Mouse (Mus musculus): Measurements from ENCODE around the gene Ube2g1. TPM values are rescaled to one million over a fixed set of nuclear protein-coding genes. Genes with fewer than 3 reads are reported as not detected.

Gene Ube2g1
- polyA plus RNA-seq, 1 experiment: 13.3 TPM

- WGBS: 67% methylated on average over 8 of the region's 8 CpGs
- Histone ChIP-seq H3K27ac (ENCODE audit: control insufficient read depth, insufficient read depth, low read length) (no peak overlapping the region), H3K36me3 (ENCODE audit: control insufficient read depth, insufficient read depth, low read length) (no peaks in the 10 kb centered on the region), H3K27me3 (ENCODE audit: control insufficient read depth, insufficient read depth, low read length) (no peaks in the 10 kb centered on the region), H3K4me3 (ENCODE audit: control insufficient read depth, insufficient read depth, low read length) (no peak overlapping the region), H3K4me1 (replicated peaks; ENCODE audit: control insufficient read depth, insufficient read depth, low read length) (no peaks in the 10 kb centered on the region)
- DNase-seq: peak; percentile 35
- no peak for TF ChIP-seq POLR2A (IDR thresholded peaks at IDR 0.05; ENCODE audit: control insufficient read depth, extremely low read depth, insufficient read depth, low read length, poor library complexity)
- no peak for TF ChIP-seq CTCF (IDR thresholded peaks at IDR 0.05; ENCODE audit: borderline replicate concordance, control insufficient read depth, extremely low read depth, insufficient read depth, low read length, poor library complexity)
These were observed 38.0 kb upstream of the Ube2g1 start for GRCm38 (mm10) chr11:72569051-72569450.

- no peak for DNase-seq
- H3K27ac ChIP-seq (ENCODE audit: control insufficient read depth, insufficient read depth, low read length): no peak overlapping the region
- no peaks in the 10 kb centered on the region for H3K4me1 ChIP-seq (replicated peaks; ENCODE audit: control insufficient read depth, insufficient read depth, low read length)
- no peaks in the 10 kb centered on the region for H3K36me3 ChIP-seq (ENCODE audit: control insufficient read depth, insufficient read depth, low read length)
- 90% methylated on average over 11 of the region's 11 CpGs for WGBS
- H3K27me3 ChIP-seq (ENCODE audit: control insufficient read depth, insufficient read depth, low read length): no peaks in the 10 kb centered on the region
- H3K4me3 ChIP-seq (ENCODE audit: control insufficient read depth, insufficient read depth, low read length): no peak overlapping the region
- TF ChIP-seq CTCF (IDR thresholded peaks at IDR 0.05; ENCODE audit: borderline replicate concordance, control insufficient read depth, extremely low read depth, insufficient read depth, low read length, poor library complexity) (no peak), POLR2A (IDR thresholded peaks at IDR 0.05; ENCODE audit: control insufficient read depth, extremely low read depth, insufficient read depth, low read length, poor library complexity) (no peak)
These were observed 37.3 kb upstream of the Ube2g1 start for GRCm38 (mm10) chr11:72569671-72570318.

GRCm38 (mm10) chr11:72570319-72570979 is 36.6 kb upstream of the Ube2g1 start:
- peak; percentile 85 for DNase-seq
- WGBS: 6% methylated on average over 18 of the region's 18 CpGs

GRCm38 (mm10) chr11:72573819-72574218 is 33.3 kb upstream of the Ube2g1 start:
- H3K36me3 ChIP-seq (ENCODE audit: control insufficient read depth, insufficient read depth, low read length): no peaks in the 10 kb centered on the region
- WGBS: 96% methylated on average over 1 of the region's 1 CpGs
- TF ChIP-seq POLR2A (IDR thresholded peaks at IDR 0.05; ENCODE audit: control insufficient read depth, extremely low read depth, insufficient read depth, low read length, poor library complexity) (no peak), CTCF (IDR thresholded peaks at IDR 0.05; ENCODE audit: borderline replicate concordance, control insufficient read depth, extremely low read depth, insufficient read depth, low read length, poor library complexity) (no peak)
- peak; percentile 54 for DNase-seq
- no peaks in the 10 kb centered on the region for H3K27me3 ChIP-seq (ENCODE audit: control insufficient read depth, insufficient read depth, low read length)
- no peak overlapping the region for H3K27ac ChIP-seq (ENCODE audit: control insufficient read depth, insufficient read depth, low read length)
- H3K4me3 ChIP-seq (ENCODE audit: control insufficient read depth, insufficient read depth, low read length): no peak overlapping the region
- no peaks in the 10 kb centered on the region for H3K4me1 ChIP-seq (replicated peaks; ENCODE audit: control insufficient read depth, insufficient read depth, low read length)

More at GRCm38 (mm10) chr11:72570319-72570979, 36.6 kb upstream of the Ube2g1 start:
- no peaks in the 10 kb centered on the region for H3K27me3 ChIP-seq (ENCODE audit: control insufficient read depth, insufficient read depth, low read length)
- no peak overlapping the region for H3K27ac ChIP-seq (ENCODE audit: control insufficient read depth, insufficient read depth, low read length)
- TF ChIP-seq POLR2A (IDR thresholded peaks at IDR 0.05; ENCODE audit: control insufficient read depth, extremely low read depth, insufficient read depth, low read length, poor library complexity): no peak
- TF ChIP-seq CTCF (IDR thresholded peaks at IDR 0.05; ENCODE audit: borderline replicate concordance, control insufficient read depth, extremely low read depth, insufficient read depth, low read length, poor library complexity): peak; percentile 64; the same call in 1 of the 2 replicates
- H3K4me3 ChIP-seq (ENCODE audit: control insufficient read depth, insufficient read depth, low read length): no peak overlapping the region
- no peaks in the 10 kb centered on the region for H3K4me1 ChIP-seq (replicated peaks; ENCODE audit: control insufficient read depth, insufficient read depth, low read length)
- no peaks in the 10 kb centered on the region for H3K36me3 ChIP-seq (ENCODE audit: control insufficient read depth, insufficient read depth, low read length)

- WGBS: 82% methylated on average over 7 of the region's 7 CpGs
These were observed 31.0 kb upstream of the Ube2g1 start for GRCm38 (mm10) chr11:72576111-72576465.

GRCm38 (mm10) chr11:72576466-72577351 is 30.4 kb upstream of the Ube2g1 start:
- WGBS: 24% methylated on average over 24 of the region's 24 CpGs
- H3K4me3 ChIP-seq (ENCODE audit: control insufficient read depth, insufficient read depth, low read length): no peak overlapping the region
- H3K4me1 ChIP-seq (replicated peaks; ENCODE audit: control insufficient read depth, insufficient read depth, low read length): no peaks in the 10 kb centered on the region
- no peaks in the 10 kb centered on the region for H3K36me3 ChIP-seq (ENCODE audit: control insufficient read depth, insufficient read depth, low read length)
- DNase-seq: no peak
- H3K27me3 ChIP-seq (ENCODE audit: control insufficient read depth, insufficient read depth, low read length): no peaks in the 10 kb centered on the region
- TF ChIP-seq POLR2A (IDR thresholded peaks at IDR 0.05; ENCODE audit: control insufficient read depth, extremely low read depth, insufficient read depth, low read length, poor library complexity) (no peak), CTCF (IDR thresholded peaks at IDR 0.05; ENCODE audit: borderline replicate concordance, control insufficient read depth, extremely low read depth, insufficient read depth, low read length, poor library complexity) (no peak)
- no peak overlapping the region for H3K27ac ChIP-seq (ENCODE audit: control insufficient read depth, insufficient read depth, low read length)

More at GRCm38 (mm10) chr11:72576111-72576465, 31.0 kb upstream of the Ube2g1 start:
- Histone ChIP-seq H3K36me3 (ENCODE audit: control insufficient read depth, insufficient read depth, low read length) (no peaks in the 10 kb centered on the region), H3K4me3 (ENCODE audit: control insufficient read depth, insufficient read depth, low read length) (no peak overlapping the region), H3K27me3 (ENCODE audit: control insufficient read depth, insufficient read depth, low read length) (no peaks in the 10 kb centered on the region), H3K27ac (ENCODE audit: control insufficient read depth, insufficient read depth, low read length) (no peak overlapping the region), H3K4me1 (replicated peaks; ENCODE audit: control insufficient read depth, insufficient read depth, low read length) (no peaks in the 10 kb centered on the region)
- TF ChIP-seq POLR2A (IDR thresholded peaks at IDR 0.05; ENCODE audit: control insufficient read depth, extremely low read depth, insufficient read depth, low read length, poor library complexity): no peak
- TF ChIP-seq CTCF (IDR thresholded peaks at IDR 0.05; ENCODE audit: borderline replicate concordance, control insufficient read depth, extremely low read depth, insufficient read depth, low read length, poor library complexity): no peak
- DNase-seq: no peak
